Mouse (Mus musculus) testis, adult 2 months (tissue): ENCODE measurements around the gene Nkx2-1. TPM values are rescaled to one million over a fixed set of nuclear protein-coding genes. Genes with fewer than 3 reads are reported as not detected.

Source experiments
- H3K27ac ChIP-seq: fragments of 200-500 bp; 2 replicates; pipeline ENCODE4 v1.5.1; 2012; ENCODE audit warnings: low read depth, low read length; ENCODE audit not compliant: control insufficient read depth, insufficient read depth
- H3K27me3 ChIP-seq: fragments of 200-500 bp; 2 replicates; pipeline ENCODE4 v1.6.1; 2012; ENCODE audit warnings: mild to moderate bottlenecking, low read length, moderate library complexity; ENCODE audit not compliant: control insufficient read depth, insufficient read depth
- H3K36me3 ChIP-seq: fragments of 200-500 bp; 2 replicates; pipeline ENCODE4 v1.6.1; 2012; ENCODE audit warnings: mild to moderate bottlenecking, low read length; ENCODE audit not compliant: control insufficient read depth, insufficient read depth
- H3K4me1 ChIP-seq: fragments of 200-500 bp; 2 replicates; pipeline ENCODE4 v1.6.1; 2012; ENCODE audit warnings: low read length; ENCODE audit not compliant: control insufficient read depth, insufficient read depth
- H3K4me3 ChIP-seq: fragments of 200-500 bp; 2 replicates; pipeline ENCODE4 v1.5.1; 2012; ENCODE audit warnings: low read depth, mild to moderate bottlenecking, low read length, moderate library complexity, mixed read lengths; ENCODE audit not compliant: control insufficient read depth
- CTCF ChIP-seq: fragments of 200-500 bp; IDR thresholded peaks from 2 replicates; pipeline ENCODE4 v1.5.1; 2012; ENCODE audit warnings: low read depth, mild to moderate bottlenecking, inconsistent platforms, low read length, moderate library complexity; ENCODE audit not compliant: control insufficient read depth, insufficient read depth, insufficient replicate concordance
- POLR2A ChIP-seq: fragments of 200-500 bp; IDR thresholded peaks from 2 replicates; pipeline ENCODE4 v1.6.1; 2012; ENCODE audit warnings: low read depth, mild to moderate bottlenecking, inconsistent platforms, low read length, moderate library complexity; ENCODE audit not compliant: control insufficient read depth
- polyA plus RNA-seq: library from polyadenylated mRNA; depleted of rRNA; stranded (reverse); fragments of >200 nt; gene quantifications from 2 replicates; pipeline ENCODE4 v1.2.3, GENCODE M21; 2012; rRNA removed

Nkx2-1 gene
- polyA plus RNA-seq, result not detected in 2 replicates

- Histone ChIP-seq H3K27ac (no peak within 1 kb of the TSS), H3K36me3 (no peaks in the 10 kb centered on the region), H3K27me3 (peaks cover 10% of the 10 kb centered on the region), H3K4me1 (peaks cover 21% of the 10 kb centered on the region), H3K4me3 (no peak within 1 kb of the TSS; the same call in 1 of the 2 replicates)
- TF ChIP-seq POLR2A, result no peak
- no peak for TF ChIP-seq CTCF
Observed at GRCm38 (mm10) chr12:56536884-56537265, at the start of gene Nkx2-1. TSS of gene Nkx2-1 (minus strand) at chr12:56536908.

GRCm38 (mm10) chr12:56541068-56541467 lies 4.4 kb upstream of the Nkx2-1 start:
- Histone ChIP-seq H3K27ac (no peak overlapping the region), H3K4me3 (no peak overlapping the region), H3K36me3 (no peaks in the 10 kb centered on the region), H3K27me3 (peaks cover 4% of the 10 kb centered on the region), H3K4me1 (peaks cover 6% of the 10 kb centered on the region)
- peak; percentile 80 for TF ChIP-seq CTCF
- TF ChIP-seq POLR2A, result no peak

- H3K4me3 ChIP-seq, result no peak overlapping the region
- peaks cover 6% of the 10 kb centered on the region for H3K4me1 ChIP-seq
- TF ChIP-seq POLR2A (no peak), CTCF (no peak)
- H3K27me3 ChIP-seq, result peaks cover 7% of the 10 kb centered on the region
- H3K36me3 ChIP-seq, result no peaks in the 10 kb centered on the region
- no peak overlapping the region for H3K27ac ChIP-seq
Observed at GRCm38 (mm10) chr12:56540591-56540990, 3.9 kb upstream of the Nkx2-1 start.

GRCm38 (mm10) chr12:56538601-56539000 lies 1.9 kb upstream of the Nkx2-1 start:
- no peak overlapping the region for H3K4me3 ChIP-seq
- H3K36me3 ChIP-seq, result no peaks in the 10 kb centered on the region
- no peak overlapping the region for H3K27ac ChIP-seq
- TF ChIP-seq POLR2A (no peak), CTCF (no peak)
- H3K4me1 ChIP-seq, result peaks cover 15% of the 10 kb centered on the region
- H3K27me3 ChIP-seq, result peaks cover 10% of the 10 kb centered on the region

- Histone ChIP-seq H3K36me3 (no peaks in the 10 kb centered on the region), H3K4me3 (no peak overlapping the region), H3K4me1 (peaks cover 20% of the 10 kb centered on the region), H3K27me3 (peaks cover 10% of the 10 kb centered on the region), H3K27ac (no peak overlapping the region)
- TF ChIP-seq POLR2A, result no peak
- no peak for TF ChIP-seq CTCF
Observed at GRCm38 (mm10) chr12:56537931-56538330, 1.2 kb upstream of the Nkx2-1 start.

- Histone ChIP-seq H3K27ac (no peak overlapping the region), H3K4me3 (no peak overlapping the region), H3K36me3 (no peaks in the 10 kb centered on the region), H3K4me1 (peaks cover 21% of the 10 kb centered on the region), H3K27me3 (peaks cover 10% of the 10 kb centered on the region)
- TF ChIP-seq POLR2A (no peak), CTCF (no peak)
Observed at GRCm38 (mm10) chr12:56537342-56537741, 634 bp upstream of the Nkx2-1 start.

GRCm38 (mm10) chr12:56536174-56536883 lies 379 bp downstream of the Nkx2-1 start:
- peaks cover 21% of the 10 kb centered on the region for H3K4me1 ChIP-seq

More at GRCm38 (mm10) chr12:56536174-56536883, 379 bp downstream of the Nkx2-1 start:
- Histone ChIP-seq H3K27ac (no peak overlapping the region), H3K4me3 (no peak overlapping the region; the same call in 1 of the 2 replicates), H3K36me3 (no peaks in the 10 kb centered on the region), H3K27me3 (peaks cover 10% of the 10 kb centered on the region)
- TF ChIP-seq CTCF, result no peak
- TF ChIP-seq POLR2A, result no peak
